Mouse (Mus musculus) adrenal gland, adult 18-20 months (tissue): Measurements from ENCODE around the gene Mpv17l. TPM values are rescaled to one million over a fixed set of nuclear protein-coding genes. Genes with fewer than 3 reads are reported as not detected.
"Not testable (repeated sequence)": the region's sequence is repeated elsewhere in the genome, so short reads cannot be mapped to it uniquely, and the experiment has no call there.

Experiments
- DNase-seq, 2 experiments: peaks; one replicate each; pipeline ENCODE4 v3.0.0; 2021 to 2022; ENCODE audit warnings: low spot score in 2 of 2
- long read RNA-seq, 2 experiments: library from polyadenylated mRNA; stranded (forward); transcript quantifications; one replicate each; pipeline ENCODE4 v2.0.0; 2021
- total RNA-seq, 2 experiments: library from RNA; stranded (reverse); gene quantifications; 1 replicate in 1 of 2; 2 replicates in 1 of 2; pipeline ENCODE4 v1.2.3; 2021

Mpv17l gene
- total RNA-seq, result 1 to 10 TPM; 7.0 to 7.1 TPM
- long read RNA-seq, experiment 1, partial matches to known transcripts, result 0 of 5 reads
- long read RNA-seq, experiment 1, other reads (novel, unspliced or antisense), result 0 of 5 reads
- long read RNA-seq, experiment 2, transcript Mpv17l-203 (4 exons, 3,089 nt), result major isoform, 9 of 17 reads
- long read RNA-seq, experiment 2, partial matches to known transcripts, result 0 of 17 reads
- long read RNA-seq, experiment 2, other reads (novel, unspliced or antisense), result 2 of 17 reads

GRCm38 (mm10) chr16:13902888-13903483 lies at the start of gene Mpv17l, which contains the start of gene Pdxdc1:
TSS of gene Mpv17l (plus strand) at chr16:13903161.
TSS of gene Pdxdc1 (minus strand) at chr16:13903131.
- peak; percentile 97 to 98 for DNase-seq

DNA sequence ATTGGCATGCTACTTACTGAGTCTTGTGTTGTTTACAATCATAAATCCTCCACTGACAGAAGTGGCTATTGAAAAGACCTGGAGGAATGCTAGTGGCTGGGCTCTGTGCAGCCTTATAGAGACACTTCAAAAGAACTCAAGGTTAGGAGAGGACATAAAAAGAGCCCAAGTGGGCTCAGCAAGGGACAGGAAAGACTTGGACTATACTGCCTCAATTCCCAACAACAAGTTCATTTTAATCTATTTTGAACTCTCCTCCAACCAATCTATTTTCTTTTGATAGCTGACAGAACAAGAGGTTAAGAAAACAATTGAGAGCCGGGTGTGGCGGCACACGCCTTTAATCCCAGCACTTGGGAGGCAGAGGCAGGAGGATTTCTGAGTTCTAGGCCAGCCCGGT lies 49.1 kb upstream of the Mpv17l start:
- no peak for DNase-seq

DNA sequence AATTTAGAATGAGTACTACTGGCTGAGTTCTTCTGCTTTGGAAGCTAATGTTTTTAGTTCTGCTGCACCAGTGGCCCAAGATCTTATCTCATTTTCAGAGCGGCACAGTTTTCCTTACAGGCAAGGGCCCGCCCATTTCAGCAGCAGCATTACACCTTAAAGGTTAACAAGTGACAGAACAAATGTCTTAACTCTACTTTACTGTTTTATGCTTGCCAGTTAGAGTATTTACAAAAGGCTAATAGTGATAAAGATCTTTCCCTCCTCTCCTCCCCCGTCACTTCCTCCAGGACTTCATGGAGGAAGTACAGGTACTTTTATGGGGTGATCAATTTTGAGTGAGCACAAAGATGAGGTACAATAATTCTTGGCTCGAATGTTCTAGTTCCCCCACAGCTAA lies 36.9 kb upstream of the Mpv17l start:
- DNase-seq, result no peak

GRCm38 (mm10) chr16:13866616-13867015 lies 36.3 kb upstream of the Mpv17l start:
- no peak for DNase-seq

GRCm38 (mm10) chr16:13867406-13867805 lies 35.6 kb upstream of the Mpv17l start:
- DNase-seq, result not testable (repeated sequence)

DNA sequence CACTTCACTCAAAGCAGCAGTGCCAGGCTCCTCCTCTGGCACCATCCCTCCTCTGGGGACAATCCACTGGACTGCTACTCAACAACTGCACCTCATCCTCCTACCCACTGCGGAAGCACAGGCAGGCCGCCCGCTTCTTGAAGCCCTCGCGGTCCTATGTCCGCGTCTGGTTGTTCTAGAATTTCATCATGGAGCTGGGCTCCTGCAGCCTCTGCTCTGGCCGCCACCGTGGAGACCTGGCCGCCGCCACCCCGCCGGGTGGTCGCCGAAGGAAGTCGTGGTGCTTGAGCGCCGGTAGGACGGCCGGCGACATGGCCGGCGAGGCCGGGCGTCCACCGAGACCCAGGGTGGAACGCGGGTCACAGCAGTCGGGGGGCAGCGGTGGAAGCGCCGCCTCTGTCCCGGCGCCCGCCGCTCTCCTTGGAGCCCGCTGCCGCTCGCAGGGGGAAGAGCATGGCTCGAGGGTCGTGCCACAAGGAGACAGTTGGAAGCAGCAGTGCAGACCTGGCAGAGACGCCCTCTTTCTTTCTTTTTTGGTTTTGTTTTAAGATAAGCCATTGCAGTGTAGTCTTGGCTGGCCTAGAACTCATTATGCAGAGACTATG lies 34.9 kb upstream of the Mpv17l start:
- DNase-seq, result peak; percentile 9 to 22

DNA sequence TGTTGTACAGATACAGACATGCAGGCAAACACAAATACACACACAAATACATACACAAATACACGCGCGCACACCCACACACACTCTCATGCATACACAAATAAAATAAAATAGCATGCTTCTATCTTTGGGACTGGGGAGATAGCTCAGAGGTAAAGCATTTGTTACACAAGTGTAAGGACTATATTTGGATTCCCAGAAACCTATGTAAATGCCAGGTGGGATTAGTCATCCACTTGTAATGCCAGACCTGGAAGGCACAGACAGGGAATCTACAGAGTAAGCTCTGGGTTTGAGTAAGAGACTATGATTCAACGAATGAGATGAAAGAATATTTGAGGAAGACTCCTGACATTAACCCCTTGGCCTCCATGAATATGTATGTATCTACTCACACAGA lies 27.5 kb upstream of the Mpv17l start:
- DNase-seq, result no peak

GRCm38 (mm10) chr16:13883094-13883774 lies 19.7 kb upstream of the Mpv17l start:
- no peak for DNase-seq

- DNase-seq, result no peak
Measured at GRCm38 (mm10) chr16:13890449-13890848, 12.5 kb upstream of the Mpv17l start.

GRCm38 (mm10) chr16:13892850-13893249 lies 10.1 kb upstream of the Mpv17l start:
- DNase-seq, result no peak

GRCm38 (mm10) chr16:13894097-13894496 lies 8.9 kb upstream of the Mpv17l start:
- DNase-seq, result no peak

DNA sequence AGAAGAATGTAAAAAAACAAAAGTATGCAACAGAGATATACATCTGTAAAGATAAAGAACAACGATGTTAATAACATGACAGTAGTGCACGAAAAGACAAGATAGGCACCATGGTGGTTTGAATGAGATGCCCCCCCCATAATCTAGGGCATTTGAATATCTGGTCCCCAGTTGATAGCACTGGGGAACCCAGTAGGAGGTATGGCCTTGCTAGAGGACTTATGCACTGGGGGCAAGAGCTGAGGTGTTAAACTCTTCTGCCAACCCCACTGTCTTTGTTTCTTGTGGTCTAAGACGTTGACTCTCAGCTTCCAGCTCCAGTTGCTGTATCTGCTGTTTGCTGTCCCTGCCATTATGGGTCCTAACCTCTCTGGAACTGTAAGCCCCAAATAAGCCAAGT lies 7.2 kb upstream of the Mpv17l start:
- DNase-seq, result no peak

DNA sequence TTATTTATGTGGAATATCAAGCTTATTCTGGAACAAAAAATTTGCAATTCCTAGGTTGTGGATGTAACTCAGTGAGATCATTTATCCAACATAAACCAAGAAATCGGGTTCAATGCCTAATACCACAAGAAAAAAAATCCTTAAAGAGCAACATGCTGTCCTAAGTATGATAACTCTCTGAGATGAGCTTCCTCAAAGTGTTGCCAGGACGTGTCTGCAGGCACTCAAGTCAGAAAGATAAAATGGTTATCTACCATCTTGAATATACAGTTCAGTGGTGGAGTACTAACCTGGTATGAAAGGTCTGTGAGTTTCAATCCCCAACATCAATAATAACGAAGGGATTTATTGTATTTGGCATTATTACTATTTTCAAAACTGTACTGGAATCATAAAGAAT lies 6.6 kb upstream of the Mpv17l start:
- no peak for DNase-seq

DNA sequence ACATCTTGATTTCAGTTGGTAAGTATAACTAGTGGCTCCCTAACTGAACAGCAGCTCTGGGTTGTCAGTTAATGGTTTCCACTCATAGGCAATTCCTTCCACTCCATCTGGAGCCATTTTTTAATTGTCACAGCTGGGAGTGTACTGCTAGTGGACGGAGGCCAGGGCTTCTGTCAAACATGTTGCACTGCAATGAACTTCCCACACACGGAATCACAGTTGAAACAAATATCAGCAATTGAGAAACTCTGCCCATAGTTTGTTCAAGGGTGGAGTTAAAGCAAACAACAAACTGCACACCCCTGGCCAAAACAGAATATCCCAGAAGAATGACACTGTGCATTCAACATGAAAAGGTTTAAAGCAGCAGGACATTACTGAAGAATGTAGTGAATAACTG lies 4.0 kb upstream of the Mpv17l start:
- no peak for DNase-seq

- DNase-seq, result no peak
Measured at GRCm38 (mm10) chr16:13902397-13902831, 547 bp upstream of the Mpv17l start.

DNA sequence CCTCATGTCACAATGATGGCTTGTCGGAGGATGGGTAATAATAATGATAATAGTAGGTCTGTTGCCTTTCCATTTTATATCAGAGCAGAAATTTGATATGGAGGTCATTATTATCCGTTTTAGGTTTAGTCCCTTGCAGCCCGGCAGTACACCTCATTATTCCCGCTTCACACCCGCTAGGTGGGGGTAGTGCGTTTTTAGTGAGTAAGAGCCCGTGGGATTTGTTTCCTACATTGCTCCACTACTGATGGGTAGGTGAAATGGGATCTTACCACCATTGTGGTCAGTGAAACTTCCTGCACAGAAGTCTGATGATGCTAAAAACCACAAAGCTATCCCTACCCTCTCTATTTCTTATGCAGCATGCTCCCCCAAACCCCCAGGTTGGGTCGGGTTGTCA lies 527 bp downstream of the Mpv17l start:
- DNase-seq, result no peak

GRCm38 (mm10) chr16:13907297-13907696 lies 4.3 kb downstream of the Mpv17l start:
- no peak for DNase-seq

- no peak for DNase-seq
Measured at GRCm38 (mm10) chr16:13920093-13920492, 17.1 kb downstream of the Mpv17l start.

DNA sequence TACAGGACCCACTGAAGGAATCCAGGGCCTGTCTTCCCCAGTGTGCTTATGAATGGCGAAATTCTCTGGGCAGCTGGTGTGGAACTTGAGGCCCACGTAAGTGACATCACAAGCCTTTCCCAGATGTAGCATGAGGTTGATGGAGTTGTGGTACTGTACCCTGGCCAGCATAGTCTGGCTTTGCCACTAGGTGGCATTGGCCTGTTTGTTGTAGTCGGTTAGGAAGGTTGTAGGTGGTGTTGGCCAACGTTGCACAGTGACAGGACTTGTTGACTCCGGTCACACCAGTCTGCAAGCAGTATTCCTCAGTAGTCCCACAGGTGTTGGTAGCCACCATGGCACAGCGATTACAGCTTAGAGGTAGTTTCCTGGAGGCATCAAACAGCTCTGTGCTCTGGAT lies 18.1 kb downstream of the Mpv17l start:
- peak in 1 of 2 experiments; percentile 17 for DNase-seq

DNA sequence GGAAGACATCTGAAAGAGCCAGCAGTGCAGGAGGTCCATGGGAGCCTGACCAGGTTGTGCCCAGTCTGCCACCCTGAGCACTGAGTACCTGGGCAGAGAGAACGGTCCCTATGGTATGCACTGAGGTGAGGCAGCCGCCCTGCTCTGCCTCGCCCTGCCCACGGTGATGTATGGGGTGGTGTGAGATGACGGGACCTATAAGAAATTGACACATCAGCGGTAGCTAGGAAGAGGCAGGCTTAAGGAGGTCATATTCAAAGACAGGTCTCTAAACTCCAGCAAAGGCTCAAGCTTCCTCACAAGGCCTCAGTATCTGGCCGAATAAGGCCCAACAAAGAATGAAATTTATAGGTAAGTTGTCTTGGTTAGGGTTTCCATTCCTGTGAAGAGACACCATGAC lies 18.8 kb downstream of the Mpv17l start:
- DNase-seq, result no peak

- not testable (repeated sequence) for DNase-seq
Measured at GRCm38 (mm10) chr16:13922499-13922898, 19.5 kb downstream of the Mpv17l start.

GRCm38 (mm10) chr16:13922966-13923365 lies 20.0 kb downstream of the Mpv17l start:
- DNase-seq, result not testable (repeated sequence)
